In genomic region chr4:139319740-139320139, GRCm38 (mm10) we compare ENCODE assay signal across 18 mouse cellular contexts. TPM values are rescaled to one million over a fixed set of nuclear protein-coding genes. Genes with fewer than 3 reads are reported as not detected.
DNase-seq lines count a peak whose midpoint lies in the region; ATAC-seq and TF ChIP-seq lines count a peak whose summit lies in the region.
"Had no signal": no experiment of that assay in that cellular context is flagged by ENCODE, and none has a peak within 500 bp of the region (broad histone marks: within the 10 kb centered on the region; RNA-seq: fewer than 3 reads in every experiment).

No protein-coding gene starts in this region.

- H3K4me3 ChIP-seq in liver, postnatal 0 days (ENCODE audit: low read depth, low read length): no peak overlapping the region
- no peak overlapping the region for H3K4me3 ChIP-seq in liver, embryonic 11.5 days (ENCODE audit: low read depth, low read length)
- no peak overlapping the region for H3K4me3 ChIP-seq in midbrain, postnatal 0 days (ENCODE audit: low read depth, low read length)
- H3K4me3 ChIP-seq in forebrain, embryonic 16.5 days (replicated peaks; ENCODE audit: low read length): no peak overlapping the region
- H3K4me3 ChIP-seq: forebrain, embryonic 13.5 days; gastrocnemius, adult 2 months; heart, embryonic 13.5 days; hindbrain, embryonic 15.5 days had no signal

- H3K4me2 ChIP-seq in liver, postnatal 0 days (ENCODE audit: low read depth, low read length): no peak overlapping the region
- no peak overlapping the region for H3K4me2 ChIP-seq in liver, embryonic 11.5 days
- no peak overlapping the region for H3K4me2 ChIP-seq in midbrain, postnatal 0 days (ENCODE audit: low read depth, low read length, poor library complexity, severe bottlenecking)
- no peak overlapping the region for H3K4me2 ChIP-seq in forebrain, embryonic 16.5 days (ENCODE audit: low read length)
- H3K4me2 ChIP-seq: forebrain, embryonic 13.5 days; heart, embryonic 13.5 days; hindbrain, embryonic 15.5 days had no signal

- H3K27ac ChIP-seq in liver, postnatal 0 days (ENCODE audit: low read depth): no peak overlapping the region
- H3K27ac ChIP-seq in liver, embryonic 11.5 days (ENCODE audit: low read depth, low read length): no peak overlapping the region
- no peak overlapping the region for H3K27ac ChIP-seq in midbrain, postnatal 0 days (ENCODE audit: low read depth, low read length)
- no peak overlapping the region for H3K27ac ChIP-seq in forebrain, embryonic 16.5 days (ENCODE audit: low read length)
- H3K27ac ChIP-seq: forebrain, embryonic 13.5 days; gastrocnemius, adult 2 months; heart, embryonic 13.5 days; hindbrain, embryonic 15.5 days had no signal

- H3K9me3 ChIP-seq in liver, postnatal 0 days (ENCODE audit: low read length): no peaks in the 10 kb centered on the region
- no peaks in the 10 kb centered on the region for H3K9me3 ChIP-seq in liver, embryonic 11.5 days (ENCODE audit: control insufficient read depth, low read length)
- H3K9me3 ChIP-seq in midbrain, postnatal 0 days (ENCODE audit: low read length): no peaks in the 10 kb centered on the region
- H3K9me3 ChIP-seq in forebrain, embryonic 16.5 days (ENCODE audit: control insufficient read depth, low read length): no peaks in the 10 kb centered on the region
- H3K9me3 ChIP-seq: forebrain, embryonic 13.5 days; heart, embryonic 13.5 days; hindbrain, embryonic 15.5 days had no signal

- peaks cover 15% of the 10 kb centered on the region for H3K36me3 ChIP-seq in liver, postnatal 0 days (replicated peaks; ENCODE audit: insufficient read depth, low read length)
- H3K36me3 ChIP-seq in liver, embryonic 11.5 days (ENCODE audit: control insufficient read depth, insufficient read depth, low read length): peaks cover 6% of the 10 kb centered on the region; the same call in 1 of the 2 replicates
- H3K36me3 ChIP-seq in midbrain, postnatal 0 days (ENCODE audit: insufficient read depth, low read length): peaks cover 14% of the 10 kb centered on the region
- 0 out of 2 replicates have a peak, but pooled peaks cover 2% of the 10 kb centered on the region for H3K36me3 ChIP-seq in forebrain, embryonic 16.5 days (ENCODE audit: control insufficient read depth, insufficient read depth)

- H3K4me1 ChIP-seq in liver, postnatal 0 days (ENCODE audit: insufficient read depth): no peaks in the 10 kb centered on the region
- H3K4me1 ChIP-seq in liver, embryonic 11.5 days (replicated peaks; ENCODE audit: control insufficient read depth, insufficient read depth, low read length): no peaks in the 10 kb centered on the region
- no peaks in the 10 kb centered on the region for H3K4me1 ChIP-seq in midbrain, postnatal 0 days (ENCODE audit: insufficient read depth, low read length)
- no peaks in the 10 kb centered on the region for H3K4me1 ChIP-seq in forebrain, embryonic 16.5 days (replicated peaks; ENCODE audit: control insufficient read depth, insufficient read depth, low read length)
- H3K4me1 ChIP-seq: forebrain, embryonic 13.5 days; heart, embryonic 13.5 days; hindbrain, embryonic 15.5 days had no signal

- no peak for ATAC-seq in liver, postnatal 0 days
- ATAC-seq in liver, embryonic 11.5 days (replicated peaks; ENCODE audit: low FRiP score): no peak
- no peak for ATAC-seq in midbrain, postnatal 0 days (ENCODE audit: low FRiP score)
- ATAC-seq in forebrain, embryonic 16.5 days: no peak
- ATAC-seq: forebrain, embryonic 13.5 days had no signal

- TF ChIP-seq CTCF in liver, postnatal 0 days (IDR thresholded peaks at IDR 0.05; ENCODE audit: low read depth): no peak
- no peak for TF ChIP-seq CTCF in midbrain, postnatal 0 days (IDR thresholded peaks at IDR 0.05)

- peak; percentile 10 for DNase-seq in liver, postnatal 0 days
- no peak for DNase-seq in liver, embryonic 11.5 days (ENCODE audit: low spot score)
- DNase-seq in CD4-positive, CD25-positive, alpha-beta regulatory T cell, adult 2 months (ENCODE audit: low read depth, low spot score): peak; percentile 29
- DNase-seq in induced T-regulatory cell, adult 2 months (ENCODE audit: low read depth): peak; percentile 69
- DNase-seq in ovary, postnatal 36 days (ENCODE audit: low spot score): no peak
- no peak for DNase-seq in midbrain, postnatal 0 days (ENCODE audit: low spot score)
- DNase-seq: adrenal gland, postnatal 14 days; cerebellum, adult 11-12 months; cerebellum, adult 9-10 months; cerebellum, postnatal 25 days; gastrocnemius, adult 2 months; gastrocnemius, postnatal 36 days; heart, adult 11 months; heart, postnatal 36 days had no signal

- 83% methylated on average over 4 of the region's 4 CpGs for whole genome bisulfite sequencing in liver, postnatal 0 days (ENCODE audit: insufficient replicate concordance)
- WGBS in liver, embryonic 11.5 days: 91% methylated on average over 4 of the region's 4 CpGs
- 88% methylated on average over 4 of the region's 4 CpGs for WGBS in midbrain, postnatal 0 days
- WGBS in forebrain, embryonic 16.5 days: 94% methylated on average over 4 of the region's 4 CpGs

- no peaks in the 10 kb centered on the region for H3K27me3 ChIP-seq in liver, postnatal 0 days (ENCODE audit: insufficient read depth, low read length)
- no peaks in the 10 kb centered on the region for H3K27me3 ChIP-seq in liver, embryonic 11.5 days (replicated peaks; ENCODE audit: control insufficient read depth, insufficient read depth, low read length)
- H3K27me3 ChIP-seq in midbrain, postnatal 0 days (ENCODE audit: insufficient read depth, low read length): no peaks in the 10 kb centered on the region
- H3K27me3 ChIP-seq in forebrain, embryonic 16.5 days (replicated peaks; ENCODE audit: control insufficient read depth, insufficient read depth, low read length): no peaks in the 10 kb centered on the region
- H3K27me3 ChIP-seq: forebrain, embryonic 13.5 days; heart, embryonic 13.5 days; hindbrain, embryonic 15.5 days had no signal

- no peak for TF ChIP-seq EP300 in liver, postnatal 0 days (IDR thresholded peaks at IDR 0.05; ENCODE audit: low read depth)

- H3K9ac ChIP-seq in liver, postnatal 0 days (replicated peaks): no peak overlapping the region
- H3K9ac ChIP-seq in liver, embryonic 11.5 days (ENCODE audit: low read depth, low read length): no peak overlapping the region
- H3K9ac ChIP-seq in midbrain, postnatal 0 days (replicated peaks; ENCODE audit: low read length, poor library complexity, severe bottlenecking): no peak overlapping the region
- H3K9ac ChIP-seq in forebrain, embryonic 16.5 days (replicated peaks; ENCODE audit: low read depth, low read length): no peak overlapping the region
- H3K9ac ChIP-seq: forebrain, embryonic 13.5 days; heart, embryonic 13.5 days; hindbrain, embryonic 15.5 days had no signal

RNA-seq across cellular contexts. Expression of gene Akr7a5, which starts 9.2 kb away (rescaled TPM):
- 117 and 121 TPM in 2 replicates for polyA plus RNA-seq in liver, postnatal 0 days (2015; fragmentation: Nextera tagmentation; extraction: Ambion mirVana)
- polyA plus RNA-seq in liver, embryonic 11.5 days (2014; fragmentation: Nextera tagmentation; extraction: Ambion mirVana): 68.4 and 72.7 TPM in 2 replicates
- 45.0 and 65.4 TPM in 2 replicates for total RNA-seq in midbrain, postnatal 0 days (2014; rRNA removed)
- 64.4 and 65.6 TPM in 2 replicates for polyA plus RNA-seq in midbrain, postnatal 0 days (2015; fragmentation: Nextera tagmentation; extraction: Ambion mirVana)
- 56.5 and 56.7 TPM in 2 replicates for polyA plus RNA-seq in forebrain, embryonic 16.5 days (2015; fragmentation: Nextera tagmentation; extraction: Ambion mirVana)

RNA-seq across cellular contexts. Expression of gene Pqlc2, which starts 9.2 kb away (rescaled TPM):
- 33.1 and 33.9 TPM in 2 replicates for polyA plus RNA-seq in liver, postnatal 0 days (2015; fragmentation: Nextera tagmentation; extraction: Ambion mirVana)
- polyA plus RNA-seq in liver, embryonic 11.5 days (2014; fragmentation: Nextera tagmentation; extraction: Ambion mirVana): 13.8 and 15.5 TPM in 2 replicates
- 19.3 and 26.5 TPM in 2 replicates for total RNA-seq in midbrain, postnatal 0 days (2014; rRNA removed)
- polyA plus RNA-seq in midbrain, postnatal 0 days (2015; fragmentation: Nextera tagmentation; extraction: Ambion mirVana): 10.9 and 15.2 TPM in 2 replicates
- 10.1 and 13.2 TPM in 2 replicates for polyA plus RNA-seq in forebrain, embryonic 16.5 days (2015; fragmentation: Nextera tagmentation; extraction: Ambion mirVana)

RNA-seq across cellular contexts. Expression of gene Mrto4, which starts 32.6 kb away (rescaled TPM):
- 46.2 and 46.7 TPM in 2 replicates for polyA plus RNA-seq in liver, postnatal 0 days (2015; fragmentation: Nextera tagmentation; extraction: Ambion mirVana)
- 241 and 259 TPM in 2 replicates for polyA plus RNA-seq in liver, embryonic 11.5 days (2014; fragmentation: Nextera tagmentation; extraction: Ambion mirVana)
- total RNA-seq in midbrain, postnatal 0 days (2014; rRNA removed): 32.0 and 36.1 TPM in 2 replicates
- polyA plus RNA-seq in midbrain, postnatal 0 days (2015; fragmentation: Nextera tagmentation; extraction: Ambion mirVana): 68.3 and 75.0 TPM in 2 replicates
- polyA plus RNA-seq in forebrain, embryonic 16.5 days (2015; fragmentation: Nextera tagmentation; extraction: Ambion mirVana): 109 and 111 TPM in 2 replicates

RNA-seq across cellular contexts. Expression of gene Emc1, which starts 32.6 kb away (rescaled TPM):
- polyA plus RNA-seq in liver, postnatal 0 days (2015; fragmentation: Nextera tagmentation; extraction: Ambion mirVana): 6.8 and 8.2 TPM in 2 replicates
- 32.9 and 34.0 TPM in 2 replicates for polyA plus RNA-seq in liver, embryonic 11.5 days (2014; fragmentation: Nextera tagmentation; extraction: Ambion mirVana)
- total RNA-seq in midbrain, postnatal 0 days (2014; rRNA removed): 70.3 and 78.3 TPM in 2 replicates
- 49.3 and 50.3 TPM in 2 replicates for polyA plus RNA-seq in midbrain, postnatal 0 days (2015; fragmentation: Nextera tagmentation; extraction: Ambion mirVana)
- polyA plus RNA-seq in forebrain, embryonic 16.5 days (2015; fragmentation: Nextera tagmentation; extraction: Ambion mirVana): 43.2 and 45.6 TPM in 2 replicates

RNA-seq across cellular contexts. Expression of gene Ubr4, which starts 32.7 kb away (rescaled TPM):
- 24.6 and 24.7 TPM in 2 replicates for polyA plus RNA-seq in liver, postnatal 0 days (2015; fragmentation: Nextera tagmentation; extraction: Ambion mirVana)
- polyA plus RNA-seq in liver, embryonic 11.5 days (2014; fragmentation: Nextera tagmentation; extraction: Ambion mirVana): 79.0 and 86.9 TPM in 2 replicates
- total RNA-seq in midbrain, postnatal 0 days (2014; rRNA removed): 164 and 176 TPM in 2 replicates
- 59.8 and 63.6 TPM in 2 replicates for polyA plus RNA-seq in midbrain, postnatal 0 days (2015; fragmentation: Nextera tagmentation; extraction: Ambion mirVana)
- polyA plus RNA-seq in forebrain, embryonic 16.5 days (2015; fragmentation: Nextera tagmentation; extraction: Ambion mirVana): 84.3 and 87.7 TPM in 2 replicates

Comparison
In these comparisons a context has a peak if more than half of its experiments do, and no peak if none do; other contexts are left out.
1. DNase-seq: peak in liver, postnatal 0 days (single experiment), CD4-positive, CD25-positive, alpha-beta regulatory T cell, adult 2 months (single experiment) and induced T-regulatory cell, adult 2 months (single experiment); none in liver, embryonic 11.5 days (single experiment), ovary, postnatal 36 days (single experiment) and midbrain, postnatal 0 days (single experiment).